Mouse (Mus musculus): ENCODE results near the gene Mboat2. TPM values are rescaled to one million over a fixed set of nuclear protein-coding genes. Genes with fewer than 3 reads are reported as not detected.

Gene Mboat2
- total RNA-seq, 2 experiments from 2014 or later: 0.46 to 1.1 TPM

- no peak for TF ChIP-seq CTCF (IDR thresholded peaks at IDR 0.05)
- intact Hi-C loops (cut with DNase I): no loop called here
- H3K27ac ChIP-seq: no peak overlapping the region
- no peak overlapping the region for H3K4me3 ChIP-seq
- DNase-seq: no peak
Observed at GRCm38 (mm10) chr12:24925276-24925675, 94.6 kb downstream of the Mboat2 start.

DNA sequence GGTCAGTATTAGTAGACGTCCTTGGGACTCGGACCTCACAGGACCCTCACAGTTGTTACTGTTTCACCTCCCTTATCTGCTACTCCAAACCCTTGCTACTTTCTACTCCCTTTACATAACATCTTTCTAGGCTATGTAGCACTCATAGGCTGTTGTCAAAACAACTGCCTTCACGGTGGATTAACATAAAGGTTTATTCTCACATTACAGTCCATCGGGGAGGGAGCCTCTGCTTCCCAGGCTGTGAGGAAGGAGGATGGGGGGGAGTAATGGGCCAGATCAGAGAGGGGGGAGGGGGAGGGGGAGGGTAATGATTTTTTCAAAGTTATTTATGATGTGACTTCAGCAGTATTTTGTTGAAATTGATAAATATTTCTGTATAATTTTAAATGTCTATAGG, 95.0 kb downstream of the Mboat2 start:
- intact Hi-C loops (cut with DNase I): no loop called here

GRCm38 (mm10) chr12:24928051-24928748, 97.5 kb downstream of the Mboat2 start:
- no peak overlapping the region for H3K27ac ChIP-seq

More for the DNA sequence above, 95.0 kb downstream of the Mboat2 start:
- Histone ChIP-seq H3K27ac (no peak overlapping the region), H3K4me3 (no peak overlapping the region)
- TF ChIP-seq CTCF (IDR thresholded peaks at IDR 0.05): no peak
- no peak for DNase-seq

GRCm38 (mm10) chr12:24929043-24929442, 98.4 kb downstream of the Mboat2 start:
- TF ChIP-seq CTCF (IDR thresholded peaks at IDR 0.05): no peak
- Histone ChIP-seq H3K27ac (no peak overlapping the region), H3K4me3 (no peak overlapping the region)
- no peak for DNase-seq
- intact Hi-C loops (cut with DNase I): no loop called here

More at GRCm38 (mm10) chr12:24928051-24928748, 97.5 kb downstream of the Mboat2 start:
- no peak for DNase-seq
- H3K4me3 ChIP-seq: no peak overlapping the region
- intact Hi-C loops (cut with DNase I): no loop called here
- TF ChIP-seq CTCF (IDR thresholded peaks at IDR 0.05): no peak

DNA sequence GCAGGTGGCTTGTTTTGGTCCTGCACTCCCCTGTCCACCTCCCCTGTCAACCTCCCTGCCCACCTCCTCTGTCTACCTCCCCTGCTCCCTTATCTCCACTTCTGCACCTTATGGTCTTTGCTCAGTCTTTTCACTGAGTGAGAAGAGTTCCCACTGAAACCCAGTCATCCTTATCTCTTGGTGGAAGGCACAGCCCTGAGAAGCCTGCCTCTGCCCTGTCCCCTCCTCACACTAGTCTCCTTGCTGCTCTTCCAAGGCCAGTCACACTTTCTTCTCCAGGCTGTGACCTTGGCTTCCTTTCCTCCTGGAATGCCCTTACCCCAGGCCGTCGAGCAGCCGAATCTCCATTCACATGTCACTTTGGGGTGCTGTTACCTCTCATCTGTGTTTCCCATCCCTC, 100.1 kb downstream of the Mboat2 start:
- DNase-seq: no peak
- intact Hi-C loops (cut with DNase I): no loop called here
- H3K4me3 ChIP-seq: no peak overlapping the region
- no peak for TF ChIP-seq CTCF (IDR thresholded peaks at IDR 0.05)
- no peak overlapping the region for H3K27ac ChIP-seq

GRCm38 (mm10) chr12:24932120-24932519, 101.4 kb downstream of the Mboat2 start:
- TF ChIP-seq CTCF (IDR thresholded peaks at IDR 0.05): no peak
- intact Hi-C loops (cut with DNase I): no loop called here
- H3K27ac ChIP-seq: no peak overlapping the region
- peak; percentile 41 for DNase-seq
- H3K4me3 ChIP-seq: no peak overlapping the region

GRCm38 (mm10) chr12:24933206-24933775, 102.6 kb downstream of the Mboat2 start:
- Histone ChIP-seq H3K27ac (no peak overlapping the region), H3K4me3 (no peak overlapping the region)
- no peak for DNase-seq
- no peak for TF ChIP-seq CTCF (IDR thresholded peaks at IDR 0.05)
- intact Hi-C loops (cut with DNase I): no loop called here

DNA sequence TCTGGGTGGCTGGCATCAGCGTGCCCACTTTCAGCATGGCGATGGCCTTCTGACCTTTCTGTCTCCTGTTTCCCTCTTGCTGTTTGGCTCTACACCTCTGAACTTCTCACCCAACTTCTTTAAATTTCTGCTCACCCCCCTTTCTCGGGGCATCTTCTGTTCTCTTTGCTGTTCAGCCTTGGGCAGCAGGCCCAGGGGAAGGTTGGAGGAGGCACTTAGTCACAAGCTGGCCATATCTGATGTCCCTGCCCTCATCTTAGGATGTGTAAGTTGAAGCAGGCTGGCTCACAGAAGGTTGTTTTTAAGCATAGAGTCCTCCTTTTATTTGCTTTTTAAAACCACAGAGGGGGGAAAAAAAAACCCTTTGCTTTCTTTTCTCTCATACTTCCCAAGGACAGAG, 103.3 kb downstream of the Mboat2 start:
- TF ChIP-seq CTCF (IDR thresholded peaks at IDR 0.05): no peak
- DNase-seq: no peak
- Histone ChIP-seq H3K27ac (no peak overlapping the region), H3K4me3 (no peak overlapping the region)
- intact Hi-C loops (cut with DNase I): no loop called here

- DNase-seq: no peak
- Histone ChIP-seq H3K27ac (no peak overlapping the region), H3K4me3 (no peak overlapping the region)
- no peak for TF ChIP-seq CTCF (IDR thresholded peaks at IDR 0.05)
- intact Hi-C loops (cut with DNase I): no loop called here
Observed at GRCm38 (mm10) chr12:24936281-24936680, 105.6 kb downstream of the Mboat2 start.

GRCm38 (mm10) chr12:24939372-24939771, 108.7 kb downstream of the Mboat2 start:
- no peak for TF ChIP-seq CTCF (IDR thresholded peaks at IDR 0.05)
- intact Hi-C loops (cut with DNase I): no loop called here
- Histone ChIP-seq H3K27ac (no peak overlapping the region), H3K4me3 (no peak overlapping the region)
- no peak for DNase-seq

GRCm38 (mm10) chr12:24942619-24943287, 112.1 kb downstream of the Mboat2 start:
- TF ChIP-seq CTCF (IDR thresholded peaks at IDR 0.05): no peak
- DNase-seq: no peak
- Histone ChIP-seq H3K4me3 (no peak overlapping the region), H3K27ac (no peak overlapping the region)
- intact Hi-C loops (cut with DNase I): no loop called here

DNA sequence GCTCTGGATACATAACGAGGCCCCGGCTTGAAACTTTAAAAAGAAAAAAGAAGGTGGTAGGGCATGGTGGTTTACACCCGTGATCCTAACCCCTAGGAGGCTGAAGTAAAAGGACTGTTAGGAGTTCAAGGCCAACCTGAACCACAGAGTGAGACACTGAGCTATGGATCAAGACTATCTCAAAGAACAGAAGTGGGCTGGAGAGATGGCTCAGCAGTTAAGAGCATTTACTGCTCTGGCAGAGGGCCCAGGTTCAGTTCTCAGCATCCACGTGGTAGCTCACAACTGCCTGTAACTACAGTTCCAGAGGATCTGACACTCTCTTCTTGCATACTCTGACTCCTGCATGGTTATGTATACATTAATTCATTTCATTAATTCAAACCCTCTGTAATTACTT, 112.7 kb downstream of the Mboat2 start:
- Histone ChIP-seq H3K27ac (no peak overlapping the region), H3K4me3 (no peak overlapping the region)
- no peak for TF ChIP-seq CTCF (IDR thresholded peaks at IDR 0.05)
- no peak for DNase-seq
- intact Hi-C loops (cut with DNase I): no loop called here

DNA sequence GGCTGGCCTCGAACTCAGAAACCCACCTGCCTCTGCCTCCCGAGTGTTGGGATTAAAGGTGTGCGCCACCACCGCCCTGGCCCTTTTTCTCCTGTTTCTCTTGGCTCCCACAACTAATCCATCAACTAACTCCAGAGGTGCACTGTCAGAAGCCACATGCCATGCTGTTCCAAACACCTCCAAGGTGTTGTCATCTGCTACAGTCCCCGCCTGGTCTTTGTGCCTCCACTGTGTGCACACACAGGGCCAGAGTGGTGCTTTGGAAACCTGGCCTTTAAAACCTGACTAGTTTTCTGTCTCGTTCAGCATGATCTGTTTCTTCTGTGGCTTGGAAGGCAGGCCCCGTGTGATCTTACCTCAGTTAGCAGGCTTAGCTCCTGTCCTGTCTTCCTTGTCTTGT, 113.9 kb downstream of the Mboat2 start:
- intact Hi-C loops (cut with DNase I): no loop called here
- no peak for DNase-seq

More for the DNA sequence above, 113.9 kb downstream of the Mboat2 start:
- no peak overlapping the region for H3K4me3 ChIP-seq
- no peak for TF ChIP-seq CTCF (IDR thresholded peaks at IDR 0.05)
- H3K27ac ChIP-seq: no peak overlapping the region
